Mouse (Mus musculus) brain, embryonic 14.5 days (tissue): Measurements from ENCODE around the gene Otx1. TPM values are rescaled to one million over a fixed set of nuclear protein-coding genes. Genes with fewer than 3 reads are reported as not detected.

ENCODE experiments used
- DNase-seq: peaks from one replicate; pipeline ENCODE4 v3.0.0-alpha.2; 2011; ENCODE audit warnings: low read depth
- CTCF ChIP-seq: fragments of 200-500 bp; IDR thresholded peaks from 2 replicates; pipeline ENCODE4 v1.5.1; 2012; ENCODE audit warnings: inconsistent platforms, mild to moderate bottlenecking, moderate library complexity, borderline replicate concordance; ENCODE audit not compliant: insufficient read depth, insufficient read length; ENCODE audit errors: extremely low read depth
- POLR2A ChIP-seq: fragments of 200-500 bp; IDR thresholded peaks from 2 replicates; pipeline ENCODE4 v1.6.1; 2012; ENCODE audit warnings: mild to moderate bottlenecking, inconsistent platforms, borderline replicate concordance; ENCODE audit not compliant: poor library complexity, insufficient read depth, insufficient read length, severe bottlenecking; ENCODE audit errors: extremely low read depth
- polyA plus RNA-seq: library from polyadenylated mRNA; depleted of rRNA; stranded (reverse); fragments of >200 nt; gene quantifications from 2 replicates; pipeline ENCODE4 v1.2.3, GENCODE M21; 2012; rRNA removed

The Otx1 gene
- 18.5 and 18.8 TPM in 2 replicates for polyA plus RNA-seq

- DNase-seq = peak; percentile 85
- no peak for TF ChIP-seq POLR2A
- TF ChIP-seq CTCF = no peak
These were observed at the start of gene Otx1 for GRCm38 (mm10) chr11:22002783-22003340. Gene Otx1, minus strand, starts transcription at chr11:22002897.

- no peak for TF ChIP-seq POLR2A
- no peak for TF ChIP-seq CTCF
- DNase-seq = no peak
These were observed 48.2 kb upstream of the Otx1 start for GRCm38 (mm10) chr11:22050864-22051263.

- DNase-seq = peak; percentile 39
- TF ChIP-seq POLR2A = no peak
- TF ChIP-seq CTCF = no peak
These were observed 37.2 kb upstream of the Otx1 start for GRCm38 (mm10) chr11:22039854-22040426.

GRCm38 (mm10) chr11:22034564-22035105 is 31.9 kb upstream of the Otx1 start:
- peak; percentile 72 for DNase-seq
- TF ChIP-seq CTCF = no peak
- no peak for TF ChIP-seq POLR2A

- TF ChIP-seq CTCF (no peak), POLR2A (no peak)
- DNase-seq = no peak
These were observed 30.9 kb upstream of the Otx1 start for GRCm38 (mm10) chr11:22033582-22033981.

- DNase-seq = no peak
- TF ChIP-seq POLR2A = no peak
- TF ChIP-seq CTCF = no peak
These were observed 17.9 kb upstream of the Otx1 start for GRCm38 (mm10) chr11:22020602-22021001.

GRCm38 (mm10) chr11:22017444-22017843 is 14.7 kb upstream of the Otx1 start:
- TF ChIP-seq POLR2A (no peak), CTCF (no peak)
- DNase-seq = peak; percentile 96

- no peak for TF ChIP-seq POLR2A
- TF ChIP-seq CTCF = no peak
- peak; percentile 83 for DNase-seq
These were observed 13.6 kb upstream of the Otx1 start for GRCm38 (mm10) chr11:22016341-22016740.

- peak; percentile 73 for DNase-seq
- TF ChIP-seq CTCF (no peak), POLR2A (no peak)
These were observed 6.1 kb upstream of the Otx1 start for GRCm38 (mm10) chr11:22008817-22009216.

GRCm38 (mm10) chr11:22008129-22008596 is 5.5 kb upstream of the Otx1 start:
- peak; percentile 89 for DNase-seq
- TF ChIP-seq CTCF = no peak
- TF ChIP-seq POLR2A = 0 out of 2 replicates have a peak, but pooled peaks have one; percentile 16

- DNase-seq = no peak
- no peak for TF ChIP-seq POLR2A
- no peak for TF ChIP-seq CTCF
These were observed 5.0 kb upstream of the Otx1 start for GRCm38 (mm10) chr11:22007781-22008110.

GRCm38 (mm10) chr11:22007088-22007780 is 4.5 kb upstream of the Otx1 start:
- peak; percentile 93 for DNase-seq

More at GRCm38 (mm10) chr11:22007088-22007780, 4.5 kb upstream of the Otx1 start:
- no peak for TF ChIP-seq POLR2A
- TF ChIP-seq CTCF = no peak
